Mouse (Mus musculus) monocyte, adult 5-6 weeks (primary cell): Measurements from ENCODE around the gene Trim25. TPM values are rescaled to one million over a fixed set of nuclear protein-coding genes. Genes with fewer than 3 reads are reported as not detected.

Experiments
- ATAC-seq: fragments of 153-309, 156-312 bp; replicated peaks from 2 replicates; pipeline ENCODE4 v1.8.0; 2017; ENCODE audit warnings: mild to moderate bottlenecking; ENCODE audit not compliant: low TSS enrichment, insufficient number of reproducible peaks, severe bottlenecking, poor library complexity, low FRiP score
- total RNA-seq: library from RNA; stranded (forward); fragments of 200-1000, 200-491, 200-594 nt; gene quantifications from 3 replicates; pipeline ENCODE4 v1.2.3, GENCODE M21; 2017

The Trim25 gene
- total RNA-seq, 1 experiment from 2014 or later, result 82.1 TPM

GRCm38 (mm10) chr11:89046021-89046420 is 46.8 kb downstream of the Trim25 start:
- no peak for ATAC-seq

GRCm38 (mm10) chr11:89051767-89052166 is 52.6 kb downstream of the Trim25 start:
- ATAC-seq, result no peak

GRCm38 (mm10) chr11:89055931-89056690 is 56.9 kb downstream of the Trim25 start:
- ATAC-seq, result no peak

GRCm38 (mm10) chr11:89058515-89059270 is 59.5 kb downstream of the Trim25 start:
- ATAC-seq, result no peak

- peak; percentile 44 for ATAC-seq
Measured at GRCm38 (mm10) chr11:89059919-89060422, 60.8 kb downstream of the Trim25 start.

- ATAC-seq, result peak; percentile 83
Measured at GRCm38 (mm10) chr11:89060423-89061089, 61.4 kb downstream of the Trim25 start.

- no peak for ATAC-seq
Measured at GRCm38 (mm10) chr11:89061362-89061761, 62.2 kb downstream of the Trim25 start.

GRCm38 (mm10) chr11:89064312-89064711 is 65.1 kb downstream of the Trim25 start:
- ATAC-seq, result no peak

- no peak for ATAC-seq
Measured at GRCm38 (mm10) chr11:89065297-89065696, 66.1 kb downstream of the Trim25 start.

GRCm38 (mm10) chr11:89066126-89066525 is 67.0 kb downstream of the Trim25 start:
- no peak for ATAC-seq

GRCm38 (mm10) chr11:89066750-89067149 is 67.6 kb downstream of the Trim25 start, which contains the start of gene Dgke:
Gene Dgke (minus strand): TSS chr11:89066850.
- no peak for ATAC-seq

- no peak for ATAC-seq
Measured at GRCm38 (mm10) chr11:89067301-89067822, 68.2 kb downstream of the Trim25 start.

GRCm38 (mm10) chr11:89067871-89068490 is 68.8 kb downstream of the Trim25 start:
- no peak for ATAC-seq

- no peak for ATAC-seq
Measured at GRCm38 (mm10) chr11:89068649-89069048, 69.5 kb downstream of the Trim25 start.

GRCm38 (mm10) chr11:89069303-89069702 is 70.1 kb downstream of the Trim25 start:
- peak; percentile 59 for ATAC-seq
